Mouse (Mus musculus) liver, adult 2 months (tissue): ENCODE data around the gene Nup37. TPM values are rescaled to one million over a fixed set of nuclear protein-coding genes. Genes with fewer than 3 reads are reported as not detected.

ENCODE experiments used
- DNase-seq: peaks from one replicate; pipeline ENCODE4 v3.0.0-alpha.2; 2011; ENCODE audit warnings: low read depth, low spot score; ENCODE audit errors: extremely low read depth
- H3K27ac ChIP-seq: fragments of 200-500 bp; replicated peaks from 2 replicates; pipeline ENCODE4 v1.5.1; 2012; ENCODE audit warnings: low read depth, mild to moderate bottlenecking, control low read depth, inconsistent platforms, low read length; ENCODE audit not compliant: insufficient read depth
- H3K27me3 ChIP-seq: fragments of 200-500 bp; 2 replicates; pipeline ENCODE4 v1.6.1; 2012; ENCODE audit warnings: mild to moderate bottlenecking, moderate library complexity, low read length, inconsistent platforms; ENCODE audit not compliant: control insufficient read depth, insufficient read depth
- H3K36me3 ChIP-seq: fragments of 200-500 bp; 2 replicates; pipeline ENCODE4 v1.6.1; 2012; ENCODE audit warnings: low read length, inconsistent platforms; ENCODE audit not compliant: control insufficient read depth, insufficient read depth
- H3K4me1 ChIP-seq: fragments of 200-500 bp; 2 replicates; pipeline ENCODE4 v1.6.1; 2011; ENCODE audit warnings: low read length; ENCODE audit not compliant: control insufficient read depth, insufficient read depth
- H3K4me3 ChIP-seq: fragments of 200-500 bp; 2 replicates; pipeline ENCODE4 v1.5.1; 2011; ENCODE audit warnings: low read depth, mild to moderate bottlenecking, control low read depth, low read length, moderate library complexity; ENCODE audit not compliant: insufficient read depth
- H3K79me2 ChIP-seq: fragments of 200-500 bp; 2 replicates; pipeline ENCODE4 v1.6.1; 2012; ENCODE audit warnings: inconsistent platforms, mild to moderate bottlenecking, low read length, moderate library complexity; ENCODE audit not compliant: control insufficient read depth, insufficient read depth
- H3K9ac ChIP-seq: fragments of 200-500 bp; 2 replicates; pipeline ENCODE4 v1.6.1; 2012; ENCODE audit warnings: low read depth, mild to moderate bottlenecking, control low read depth, inconsistent platforms, low read length
- CTCF ChIP-seq: fragments of 200-500 bp; IDR thresholded peaks from 2 replicates; pipeline ENCODE4 v1.5.1; 2011; ENCODE audit warnings: low read depth, low read length, control low read depth
- POLR2A ChIP-seq: fragments of 200-500 bp; IDR thresholded peaks from 2 replicates; pipeline ENCODE4 v1.6.1; 2011; ENCODE audit warnings: low read length, control low read depth; ENCODE audit not compliant: insufficient read depth; ENCODE audit errors: extremely low read depth
- WGBS: fragments of 180-500 bp; shearing (Covaris S2); methylation state at CpG from one replicate; pipeline ENCODE4 v1.1.7; 2018; 5-methylcytosine and 5-hydroxymethylcytosine counted together
- polyA plus RNA-seq: library from polyadenylated mRNA; depleted of rRNA; stranded (reverse); fragments of >200 nt; gene quantifications from 2 replicates; pipeline ENCODE4 v1.2.3, GENCODE M21; 2012; rRNA removed
- total RNA-seq: library from RNA; depleted of rRNA; stranded (reverse); fragments of >200 nt; gene quantifications from 2 replicates; pipeline ENCODE4 v1.2.3, GENCODE M21; 2014; rRNA removed

Nup37 gene
- total RNA-seq (8.9 and 11.3 TPM in 2 replicates), polyA plus RNA-seq (2.4 and 3.4 TPM in 2 replicates)

- H3K27ac ChIP-seq, result peak within 1 kb of the TSS; percentile 28
- H3K9ac ChIP-seq, result peak within 1 kb of the TSS; percentile 82
- H3K27me3 ChIP-seq, result no peaks in the 10 kb centered on the region
- no peaks in the 10 kb centered on the region for H3K79me2 ChIP-seq
- under 1% methylated on average over 53 of the region's 53 CpGs for WGBS
- H3K4me1 ChIP-seq, result no peaks in the 10 kb centered on the region; the same call in 1 of the 2 replicates
- peak within 1 kb of the TSS; percentile 78 for H3K4me3 ChIP-seq
- H3K36me3 ChIP-seq, result peaks cover 7% of the 10 kb centered on the region
- 0 out of 2 replicates have a peak, but pooled peaks have one; percentile 35 for TF ChIP-seq POLR2A
- 0 out of 2 replicates have a peak, but pooled peaks have one; percentile 4 for TF ChIP-seq CTCF
- peak; percentile 63 for DNase-seq
Measured at GRCm38 (mm10) chr10:88146707-88147477, at the start of gene Nup37, which contains the start of gene Parpbp. Gene Nup37, plus strand, starts transcription at chr10:88146992. Gene Parpbp, minus strand, starts transcription at chr10:88146941.

- H3K4me3 ChIP-seq, result no peak overlapping the region
- no peak for TF ChIP-seq CTCF
- TF ChIP-seq POLR2A, result no peak
- no peak for DNase-seq
- no peaks in the 10 kb centered on the region for H3K27me3 ChIP-seq
- H3K79me2 ChIP-seq, result no peaks in the 10 kb centered on the region
- no peak overlapping the region for H3K27ac ChIP-seq
- 95% methylated on average over 2 of the region's 2 CpGs for WGBS
- no peak overlapping the region for H3K9ac ChIP-seq
- no peaks in the 10 kb centered on the region for H3K36me3 ChIP-seq
- no peaks in the 10 kb centered on the region for H3K4me1 ChIP-seq
Measured at GRCm38 (mm10) chr10:88106169-88106568, 40.6 kb upstream of the Nup37 start.

DNA sequence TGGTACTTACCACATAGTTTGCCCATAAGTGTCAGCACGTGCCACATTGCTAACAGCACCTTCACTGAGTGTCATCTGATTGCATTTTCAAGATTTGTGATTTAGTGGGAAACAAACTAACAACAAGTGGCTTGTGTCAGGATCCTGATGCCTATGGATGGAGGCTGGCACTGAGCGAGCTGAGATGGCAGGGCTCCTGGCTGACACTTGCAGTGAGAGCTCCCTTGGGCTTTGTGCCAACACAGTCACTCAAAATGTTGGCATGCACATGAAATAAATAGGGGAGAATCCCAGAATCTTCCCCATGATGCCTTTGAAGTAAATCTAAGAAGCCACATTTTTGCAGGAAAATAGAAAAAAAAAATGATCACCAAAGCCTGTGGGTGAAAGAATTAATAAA lies 33.5 kb upstream of the Nup37 start:
- no peaks in the 10 kb centered on the region for H3K79me2 ChIP-seq
- TF ChIP-seq CTCF (no peak), POLR2A (no peak)
- H3K27me3 ChIP-seq, result no peaks in the 10 kb centered on the region
- no peak overlapping the region for H3K4me3 ChIP-seq
- H3K9ac ChIP-seq, result no peak overlapping the region
- WGBS, result 91% methylated on average over 2 of the region's 2 CpGs
- DNase-seq, result no peak
- H3K27ac ChIP-seq, result no peak overlapping the region
- no peaks in the 10 kb centered on the region for H3K4me1 ChIP-seq
- no peaks in the 10 kb centered on the region for H3K36me3 ChIP-seq

GRCm38 (mm10) chr10:88119721-88120120 lies 27.1 kb upstream of the Nup37 start:
- no peaks in the 10 kb centered on the region for H3K36me3 ChIP-seq

GRCm38 (mm10) chr10:88135630-88136029 lies 11.2 kb upstream of the Nup37 start:
- DNase-seq, result no peak
- Histone ChIP-seq H3K4me3 (no peak overlapping the region), H3K79me2 (no peaks in the 10 kb centered on the region), H3K36me3 (no peaks in the 10 kb centered on the region), H3K9ac (no peak overlapping the region), H3K4me1 (no peaks in the 10 kb centered on the region), H3K27me3 (no peaks in the 10 kb centered on the region), H3K27ac (no peak overlapping the region)
- no peak for TF ChIP-seq POLR2A
- TF ChIP-seq CTCF, result no peak
- 97% methylated on average over 16 of the region's 16 CpGs for WGBS

More at GRCm38 (mm10) chr10:88119721-88120120, 27.1 kb upstream of the Nup37 start:
- Histone ChIP-seq H3K27me3 (no peaks in the 10 kb centered on the region), H3K4me1 (no peaks in the 10 kb centered on the region), H3K79me2 (no peaks in the 10 kb centered on the region), H3K27ac (no peak overlapping the region), H3K4me3 (no peak overlapping the region), H3K9ac (no peak overlapping the region)
- DNase-seq, result peak; percentile 2
- TF ChIP-seq CTCF (0 out of 2 replicates have a peak, but pooled peaks have one; percentile 4), POLR2A (no peak)

DNA sequence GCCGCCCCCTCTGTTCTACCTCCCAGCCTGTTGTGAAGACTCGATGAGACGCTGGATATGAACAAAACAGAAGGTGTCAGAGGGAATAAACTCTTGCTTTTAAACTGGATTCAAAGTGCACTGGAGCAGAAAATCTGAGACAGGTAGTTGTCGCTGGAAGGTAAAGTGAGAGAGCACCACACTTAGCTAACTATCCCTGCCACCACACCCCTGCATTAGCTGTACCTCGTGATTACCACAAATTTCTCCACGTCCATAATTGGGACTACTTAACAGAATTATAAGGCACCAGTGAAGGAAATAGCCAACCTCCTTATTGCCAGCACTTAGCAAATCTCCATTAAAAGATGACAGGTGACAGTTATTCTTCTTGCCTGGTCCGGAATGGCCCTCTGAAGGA lies 605 bp upstream of the Nup37 start:
- Histone ChIP-seq H3K4me3 (peak overlapping the region; percentile 78), H3K27me3 (no peaks in the 10 kb centered on the region), H3K9ac (no peak overlapping the region), H3K4me1 (no peaks in the 10 kb centered on the region; the same call in 1 of the 2 replicates), H3K36me3 (peaks cover 5% of the 10 kb centered on the region), H3K79me2 (no peaks in the 10 kb centered on the region), H3K27ac (no peak overlapping the region)
- WGBS, result 14% methylated on average over 7 of the region's 7 CpGs
- TF ChIP-seq CTCF (no peak), POLR2A (no peak)
- no peak for DNase-seq
